Mouse (Mus musculus): ENCODE measurements around the gene Gpr1. TPM values are rescaled to one million over a fixed set of nuclear protein-coding genes. Genes with fewer than 3 reads are reported as not detected.
A peak's percentile ranks its signal among the peaks of the same experiment; 100 is the strongest.

Gpr1 gene
- total and polyA plus RNA-seq, 2 experiments from 2014 or later: 0.48 to 1.2 TPM

GRCm38 (mm10) chr1:63227241-63227640 is 12.9 kb upstream of the Gpr1 start:
- no peaks in the 10 kb centered on the region for H3K27me3 ChIP-seq (ENCODE audit: insufficient read depth, low read length)
- H3K9me3 ChIP-seq (ENCODE audit: low read length): no peaks in the 10 kb centered on the region
- H3K9ac ChIP-seq (replicated peaks; ENCODE audit: low read length): no peak overlapping the region
- H3K36me3 ChIP-seq (ENCODE audit: insufficient read depth, low read length): no peaks in the 10 kb centered on the region
- no peak overlapping the region for H3K4me3 ChIP-seq (ENCODE audit: low read length)
- no peak overlapping the region for H3K27ac ChIP-seq
- no peak overlapping the region for H3K4me2 ChIP-seq (ENCODE audit: low read depth, low read length)
- DNase-seq (ENCODE audit: low spot score): no peak
- ATAC-seq: no peak
- WGBS: 83% methylated on average over 5 of the region's 5 CpGs
- no peak for TF ChIP-seq CTCF (IDR thresholded peaks at IDR 0.05; ENCODE audit: low read depth)
- H3K4me1 ChIP-seq (ENCODE audit: insufficient read depth, low read length): no peaks in the 10 kb centered on the region

DNA sequence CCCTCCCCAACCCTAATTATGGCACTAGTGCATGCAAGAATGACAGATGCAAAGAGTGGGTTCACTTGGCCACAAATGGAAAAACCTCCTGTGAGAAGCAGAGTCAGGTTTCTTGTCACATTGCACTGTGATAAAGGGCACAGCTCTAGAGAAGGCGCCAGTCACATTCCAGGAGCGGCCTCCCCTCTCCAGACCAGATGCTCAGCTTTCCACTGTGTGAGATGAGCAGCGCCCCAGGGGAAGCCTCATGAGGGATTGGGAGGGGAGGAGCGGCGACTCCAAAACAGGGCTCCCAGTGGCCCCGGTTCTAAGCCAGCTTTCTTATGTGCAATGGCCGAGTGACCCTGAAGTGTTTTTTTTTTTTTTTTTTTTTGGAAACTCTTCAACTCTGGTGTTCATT is 11.5 kb upstream of the Gpr1 start:
- no peaks in the 10 kb centered on the region for H3K9me3 ChIP-seq (ENCODE audit: low read length)

GRCm38 (mm10) chr1:63225009-63225408 is 10.7 kb upstream of the Gpr1 start:
- ATAC-seq: no peak
- WGBS: 88% methylated on average over 4 of the region's 4 CpGs

More for the DNA sequence above, 11.5 kb upstream of the Gpr1 start:
- Histone ChIP-seq H3K9ac (replicated peaks; ENCODE audit: low read length) (no peak overlapping the region), H3K4me1 (ENCODE audit: insufficient read depth, low read length) (no peaks in the 10 kb centered on the region), H3K4me3 (ENCODE audit: low read length) (no peak overlapping the region), H3K4me2 (ENCODE audit: low read depth, low read length) (no peak overlapping the region), H3K27ac (no peak overlapping the region), H3K36me3 (ENCODE audit: insufficient read depth, low read length) (no peaks in the 10 kb centered on the region), H3K27me3 (ENCODE audit: insufficient read depth, low read length) (no peaks in the 10 kb centered on the region)
- 11% methylated on average over 7 of the region's 7 CpGs for WGBS
- no peak for TF ChIP-seq CTCF (IDR thresholded peaks at IDR 0.05; ENCODE audit: low read depth)
- no peak for ATAC-seq
- DNase-seq (ENCODE audit: low spot score): no peak

GRCm38 (mm10) chr1:63219277-63219676 is 4.9 kb upstream of the Gpr1 start:
- Histone ChIP-seq H3K4me2 (ENCODE audit: low read depth, low read length) (no peak overlapping the region), H3K27me3 (ENCODE audit: insufficient read depth, low read length) (no peaks in the 10 kb centered on the region), H3K36me3 (ENCODE audit: insufficient read depth, low read length) (no peaks in the 10 kb centered on the region), H3K4me3 (ENCODE audit: low read length) (no peak overlapping the region), H3K9me3 (ENCODE audit: low read length) (no peaks in the 10 kb centered on the region), H3K27ac (no peak overlapping the region), H3K9ac (replicated peaks; ENCODE audit: low read length) (no peak overlapping the region), H3K4me1 (ENCODE audit: insufficient read depth, low read length) (no peaks in the 10 kb centered on the region; the same call in 1 of the 2 replicates)
- no peak for TF ChIP-seq CTCF (IDR thresholded peaks at IDR 0.05; ENCODE audit: low read depth)
- ATAC-seq: no peak
- 95% methylated on average over 4 of the region's 4 CpGs for WGBS
- no peak for DNase-seq (ENCODE audit: low spot score)

More at GRCm38 (mm10) chr1:63225009-63225408, 10.7 kb upstream of the Gpr1 start:
- H3K4me1 ChIP-seq (ENCODE audit: insufficient read depth, low read length): no peaks in the 10 kb centered on the region
- no peak for DNase-seq (ENCODE audit: low spot score)
- H3K9ac ChIP-seq (replicated peaks; ENCODE audit: low read length): no peak overlapping the region
- no peak for TF ChIP-seq CTCF (IDR thresholded peaks at IDR 0.05; ENCODE audit: low read depth)
- no peaks in the 10 kb centered on the region for H3K27me3 ChIP-seq (ENCODE audit: insufficient read depth, low read length)
- no peaks in the 10 kb centered on the region for H3K9me3 ChIP-seq (ENCODE audit: low read length)
- H3K36me3 ChIP-seq (ENCODE audit: insufficient read depth, low read length): no peaks in the 10 kb centered on the region
- H3K4me2 ChIP-seq (ENCODE audit: low read depth, low read length): no peak overlapping the region
- H3K27ac ChIP-seq: no peak overlapping the region
- no peak overlapping the region for H3K4me3 ChIP-seq (ENCODE audit: low read length)

GRCm38 (mm10) chr1:63214631-63215030 is 288 bp upstream of the Gpr1 start:
- TF ChIP-seq CTCF (IDR thresholded peaks at IDR 0.05; ENCODE audit: low read depth): no peak
- H3K27ac ChIP-seq: no peak overlapping the region
- no peaks in the 10 kb centered on the region for H3K27me3 ChIP-seq (ENCODE audit: insufficient read depth, low read length)
- no peak overlapping the region for H3K4me3 ChIP-seq (ENCODE audit: low read length)
- no peak overlapping the region for H3K9ac ChIP-seq (replicated peaks; ENCODE audit: low read length)
- WGBS: 50% methylated on average over 7 of the region's 7 CpGs
- H3K36me3 ChIP-seq (ENCODE audit: insufficient read depth, low read length): no peaks in the 10 kb centered on the region
- H3K4me2 ChIP-seq (ENCODE audit: low read depth, low read length): no peak overlapping the region
- H3K4me1 ChIP-seq (ENCODE audit: insufficient read depth, low read length): no peaks in the 10 kb centered on the region; the same call in 1 of the 2 replicates
- ATAC-seq (no peak), DNase-seq (ENCODE audit: low spot score) (no peak)
- H3K9me3 ChIP-seq (ENCODE audit: low read length): no peaks in the 10 kb centered on the region

- WGBS: 24% methylated on average over 22 of the region's 22 CpGs
- H3K4me3 ChIP-seq (ENCODE audit: low read length): peak overlapping the region; percentile 14; the same call in 1 of the 2 replicates
- peak overlapping the region; percentile 38 for H3K4me2 ChIP-seq (ENCODE audit: low read depth, low read length)
- 0 out of 2 replicates have a peak overlapping the region, but pooled peaks have one; percentile 17 for H3K9ac ChIP-seq (replicated peaks; ENCODE audit: low read length)
- H3K27ac ChIP-seq: peak overlapping the region; percentile 48
- H3K4me1 ChIP-seq (ENCODE audit: insufficient read depth, low read length): no peaks in the 10 kb centered on the region; the same call in 1 of the 2 replicates
- no peaks in the 10 kb centered on the region for H3K9me3 ChIP-seq (ENCODE audit: low read length)
- H3K27me3 ChIP-seq (ENCODE audit: insufficient read depth, low read length): no peaks in the 10 kb centered on the region
- ATAC-seq (peak; percentile 55), DNase-seq (ENCODE audit: low spot score) (peak; percentile 21)
- H3K36me3 ChIP-seq (ENCODE audit: insufficient read depth, low read length): no peaks in the 10 kb centered on the region
- no peak for TF ChIP-seq CTCF (IDR thresholded peaks at IDR 0.05; ENCODE audit: low read depth)
Observed at GRCm38 (mm10) chr1:63213478-63214270, 669 bp downstream of the Gpr1 start.

All from hindbrain, postnatal 0 days (tissue).